Mouse (Mus musculus) embryonic fibroblast, embryonic 13.5 days (primary cell): ENCODE data around the gene Ifitm5. TPM values are rescaled to one million over a fixed set of nuclear protein-coding genes. Genes with fewer than 3 reads are reported as not detected.

ENCODE experiments used
- H3K27ac ChIP-seq: 2 replicates; pipeline ENCODE4 v1.5.1; 2012; ENCODE audit warnings: low read length, control low read depth, inconsistent platforms; ENCODE audit not compliant: insufficient read depth
- H3K4me1 ChIP-seq: 2 replicates; pipeline ENCODE4 v1.6.1; 2011; ENCODE audit warnings: low read length; ENCODE audit not compliant: control insufficient read depth, insufficient read depth
- H3K4me3 ChIP-seq: 2 replicates; pipeline ENCODE4 v1.5.1; 2011; ENCODE audit warnings: mild to moderate bottlenecking, control low read depth, low read length; ENCODE audit not compliant: insufficient read depth
- CTCF ChIP-seq: IDR thresholded peaks from 2 replicates; pipeline ENCODE4 v1.5.1; 2011; ENCODE audit warnings: mild to moderate bottlenecking, control low read depth, low read length, moderate library complexity, borderline replicate concordance; ENCODE audit not compliant: insufficient read depth
- POLR2A ChIP-seq: IDR thresholded peaks from 2 replicates; pipeline ENCODE4 v1.6.1; 2011; ENCODE audit warnings: low read depth, mild to moderate bottlenecking, control low read depth, low read length, moderate library complexity
- polyA plus RNA-seq: library from polyadenylated mRNA; stranded (reverse); fragments of >200 nt; gene quantifications from 2 replicates; pipeline ENCODE4 v1.2.4, GENCODE M21; 2011; ENCODE audit warnings: low read depth; ENCODE audit not compliant: missing spikeins, insufficient read length

Ifitm5 gene
- polyA plus RNA-seq, 1 experiment = 3.0 TPM

GRCm38 (mm10) chr7:140907131-140907530 lies 43.0 kb downstream of the Ifitm5 start:
- Histone ChIP-seq H3K4me1 (no peaks in the 10 kb centered on the region), H3K27ac (no peak overlapping the region), H3K4me3 (no peak overlapping the region)
- TF ChIP-seq CTCF (no peak), POLR2A (no peak)

- Histone ChIP-seq H3K4me1 (no peaks in the 10 kb centered on the region), H3K4me3 (no peak overlapping the region), H3K27ac (no peak overlapping the region)
- TF ChIP-seq CTCF = no peak
- no peak for TF ChIP-seq POLR2A
These were observed 44.4 kb downstream of the Ifitm5 start for GRCm38 (mm10) chr7:140905642-140906081.

GRCm38 (mm10) chr7:140903212-140903611 lies 46.9 kb downstream of the Ifitm5 start:
- H3K27ac ChIP-seq = no peak overlapping the region
- no peak overlapping the region for H3K4me3 ChIP-seq
- no peaks in the 10 kb centered on the region for H3K4me1 ChIP-seq
- TF ChIP-seq CTCF (peak; percentile 85), POLR2A (no peak)

GRCm38 (mm10) chr7:140902036-140902875 lies 47.8 kb downstream of the Ifitm5 start:
- Histone ChIP-seq H3K27ac (no peak overlapping the region), H3K4me1 (no peaks in the 10 kb centered on the region), H3K4me3 (no peak overlapping the region)
- TF ChIP-seq CTCF (no peak), POLR2A (no peak)

GRCm38 (mm10) chr7:140900220-140900619 lies 49.9 kb downstream of the Ifitm5 start, which contains the start of gene Cox8b:
TSS of gene Cox8b (minus strand) at chr7:140900446.
- no peak within 1 kb of the TSS for H3K27ac ChIP-seq
- TF ChIP-seq POLR2A (no peak), CTCF (no peak)
- no peaks in the 10 kb centered on the region for H3K4me1 ChIP-seq

DNA sequence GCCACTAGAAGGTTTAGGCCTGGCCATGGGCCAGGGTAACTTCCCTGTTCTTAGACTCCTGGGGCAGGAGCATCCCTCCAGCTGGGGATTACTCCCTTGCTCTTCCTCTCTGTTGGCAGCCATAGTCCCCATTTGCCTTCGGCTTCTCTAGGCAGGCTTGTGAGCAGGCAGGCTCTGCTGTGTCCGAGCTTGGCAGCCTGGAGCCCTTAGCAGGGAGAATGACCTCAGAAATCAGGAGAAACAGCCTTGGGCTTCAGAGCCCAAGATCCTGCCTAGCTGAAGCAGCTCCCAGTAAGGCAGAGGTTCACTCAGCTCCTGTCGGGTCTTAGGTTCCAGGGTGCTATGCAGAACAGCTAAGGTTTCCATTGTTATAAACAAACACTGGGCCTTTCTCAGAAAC lies 51.0 kb downstream of the Ifitm5 start:
- Histone ChIP-seq H3K27ac (no peak overlapping the region), H3K4me3 (no peak overlapping the region), H3K4me1 (no peaks in the 10 kb centered on the region)
- TF ChIP-seq CTCF = no peak
- no peak for TF ChIP-seq POLR2A

More at GRCm38 (mm10) chr7:140900220-140900619, 49.9 kb downstream of the Ifitm5 start, which contains the start of gene Cox8b:
- H3K4me3 ChIP-seq = no peak within 1 kb of the TSS

Other genes starting within 250 kb of the Ifitm5 start
- gene Cyp2e1, start 186.6 kb downstream of the Ifitm5 start, polyA plus RNA-seq = not detected in 2 replicates
- gene Syce1, start 162.4 kb downstream of the Ifitm5 start, polyA plus RNA-seq = not detected in 2 replicates
- gene Zfp941, start 128.1 kb downstream of the Ifitm5 start, polyA plus RNA-seq = 2.2 and 3.5 TPM in 2 replicates
- gene Urah, start 115.3 kb downstream of the Ifitm5 start, polyA plus RNA-seq = not detected in 2 replicates
- not detected in 2 replicates for gene Scgb1c1, start 104.7 kb downstream of the Ifitm5 start, polyA plus RNA-seq
- not detected in 2 replicates for gene Odf3, start 102.5 kb downstream of the Ifitm5 start, polyA plus RNA-seq
- not detected in 2 replicates for gene Gm45785, start 94.0 kb downstream of the Ifitm5 start, polyA plus RNA-seq
- gene Ric8a, start 93.3 kb downstream of the Ifitm5 start, polyA plus RNA-seq = 53.4 and 58.1 TPM in 2 replicates
- 29.9 and 35.7 TPM in 2 replicates for gene Bet1l, start 92.7 kb downstream of the Ifitm5 start, polyA plus RNA-seq
- 206 and 213 TPM in 2 replicates for gene Psmd13, start 68.3 kb downstream of the Ifitm5 start, polyA plus RNA-seq
- gene Sirt3, start 68.0 kb downstream of the Ifitm5 start, polyA plus RNA-seq = 7.6 and 8.2 TPM in 2 replicates
- gene Cox8b, start 49.8 kb downstream of the Ifitm5 start, polyA plus RNA-seq = not detected in 2 replicates
- gene Nlrp6, start 29.4 kb downstream of the Ifitm5 start, polyA plus RNA-seq = not detected in 2 replicates
- gene Pgghg, start 8.9 kb downstream of the Ifitm5 start, polyA plus RNA-seq = 14.3 and 19.1 TPM in 2 replicates
- gene Gm45717, start 5.6 kb upstream of the Ifitm5 start, polyA plus RNA-seq = not detected in 2 replicates
- 771 and 857 TPM in 2 replicates for gene Ifitm2, start 5.7 kb upstream of the Ifitm5 start, polyA plus RNA-seq
- gene Ifitm1, start 16.9 kb upstream of the Ifitm5 start, polyA plus RNA-seq = 5.1 and 16.5 TPM in 2 replicates
- 1,040 and 1,188 TPM in 2 replicates for gene Ifitm3, start 60.5 kb upstream of the Ifitm5 start, polyA plus RNA-seq
- not detected in 2 replicates for gene Ifitm6, start 67.6 kb upstream of the Ifitm5 start, polyA plus RNA-seq
- not detected in 2 replicates for gene Gm17387, start 78.8 kb upstream of the Ifitm5 start, polyA plus RNA-seq
- 0.53 and 1.6 TPM in 2 replicates for gene B4galnt4, start 110.8 kb upstream of the Ifitm5 start, polyA plus RNA-seq
- gene Pkp3, start 127.9 kb upstream of the Ifitm5 start, polyA plus RNA-seq = not detected in 2 replicates
- not detected in 2 replicates for gene Sigirr, start 150.3 kb upstream of the Ifitm5 start, polyA plus RNA-seq
- not detected in 2 replicates for gene Ano9, start 167.5 kb upstream of the Ifitm5 start, polyA plus RNA-seq
- 27.0 and 28.3 TPM in 2 replicates for gene Ptdss2, start 172.1 kb upstream of the Ifitm5 start, polyA plus RNA-seq
- 108 and 119 TPM in 2 replicates for gene Rnh1, start 222.6 kb upstream of the Ifitm5 start, polyA plus RNA-seq
- 54.0 and 62.7 TPM in 2 replicates for gene Hras, start 243.7 kb upstream of the Ifitm5 start, polyA plus RNA-seq
- gene Lrrc56, start 243.9 kb upstream of the Ifitm5 start, polyA plus RNA-seq = 1.9 and 2.4 TPM in 2 replicates